Mouse (Mus musculus) midbrain, embryonic 16.5 days (tissue): ENCODE measurements around the gene Nt5c2. TPM values are rescaled to one million over a fixed set of nuclear protein-coding genes. Genes with fewer than 3 reads are reported as not detected.

ENCODE experiments used
- ATAC-seq: fragments of 200-750 bp; cut with Nextera tagmentation; 2 replicates; pipeline ENCODE4 v1.8.0; 2017; ENCODE audit warnings: moderate TSS enrichment
- H3K27ac ChIP-seq: fragments of 300-500 bp; sonication (generic); 2 replicates; pipeline ENCODE4 v1.5.1; 2014; ENCODE audit warnings: mild to moderate bottlenecking, low read length, mixed read lengths
- H3K27me3 ChIP-seq: fragments of 300-500 bp; sonication (generic); 2 replicates; pipeline ENCODE4 v1.6.1; 2014; ENCODE audit warnings: low read depth, low read length, mixed read lengths; ENCODE audit not compliant: control insufficient read depth, insufficient read depth
- H3K36me3 ChIP-seq: fragments of 300-500 bp; sonication (generic); 2 replicates; pipeline ENCODE4 v1.6.1; 2014; ENCODE audit warnings: mild to moderate bottlenecking, low read length, moderate library complexity, mixed read lengths; ENCODE audit not compliant: control insufficient read depth, insufficient read depth
- H3K4me1 ChIP-seq: fragments of 300-500 bp; sonication (generic); 2 replicates; pipeline ENCODE4 v1.6.1; 2014; ENCODE audit warnings: mild to moderate bottlenecking, low read length, mixed read lengths; ENCODE audit not compliant: control insufficient read depth, insufficient read depth
- H3K4me2 ChIP-seq: fragments of 300-500 bp; sonication (generic); 2 replicates; pipeline ENCODE4 v1.6.1; 2014; ENCODE audit warnings: mild to moderate bottlenecking, low read length, mixed read lengths
- H3K4me3 ChIP-seq: fragments of 300-500 bp; sonication (generic); 2 replicates; pipeline ENCODE4 v1.5.1; 2014; ENCODE audit warnings: low read depth, mild to moderate bottlenecking, low read length, moderate library complexity, mixed read lengths
- H3K9ac ChIP-seq: fragments of 300-500 bp; sonication (generic); 2 replicates; pipeline ENCODE4 v1.6.1; 2014; ENCODE audit warnings: low read depth, low read length, mixed read lengths
- H3K9me3 ChIP-seq: fragments of 300-500 bp; sonication (generic); replicated peaks from 2 replicates; pipeline ENCODE4 v1.6.1; 2014; ENCODE audit warnings: mild to moderate bottlenecking, low read length, mixed read lengths; ENCODE audit not compliant: control insufficient read depth, poor library complexity, severe bottlenecking
- WGBS: fragments of 180-500 bp; shearing (Covaris S2); extraction: QIAGEN DNeasy Blood & Tissue Kit; methylation state at CpG from one replicate; pipeline ENCODE4 v1.1.7; 2014; 5-methylcytosine and 5-hydroxymethylcytosine counted together
- polyA plus RNA-seq: library from polyadenylated mRNA; unstranded; fragments of >200 nt; fragmentation: Nextera tagmentation; extraction: Ambion mirVana; gene quantifications from 2 replicates; pipeline ENCODE4 v1.2.1, GENCODE M21; 2015

Gene Nt5c2
- polyA plus RNA-seq, 1 experiment from 2014 or later: 85.7 TPM

GRCm38 (mm10) chr19:46961047-46961651, 53.8 kb downstream of the Nt5c2 start:
- peak; percentile 12; the same call in 1 of the 2 replicates for ATAC-seq
- Histone ChIP-seq H3K4me1 (peaks cover 27% of the 10 kb centered on the region), H3K4me3 (peak overlapping the region; percentile 77), H3K9ac (peak overlapping the region; percentile 91), H3K9me3 (no peaks in the 10 kb centered on the region), H3K4me2 (peak overlapping the region; percentile 84), H3K36me3 (no peaks in the 10 kb centered on the region), H3K27me3 (no peaks in the 10 kb centered on the region), H3K27ac (peak overlapping the region; percentile 99)
- 2% methylated on average over 22 of the region's 22 CpGs for WGBS

- peak overlapping the region; percentile 91 for H3K9ac ChIP-seq
- ATAC-seq: no peak
- peak overlapping the region; percentile 99 for H3K27ac ChIP-seq
- WGBS: 77% methylated on average over 13 of the region's 13 CpGs
- peak overlapping the region; percentile 77 for H3K4me3 ChIP-seq
- H3K36me3 ChIP-seq: no peaks in the 10 kb centered on the region
- peak overlapping the region; percentile 84 for H3K4me2 ChIP-seq
- no peaks in the 10 kb centered on the region for H3K9me3 ChIP-seq
- H3K27me3 ChIP-seq: no peaks in the 10 kb centered on the region
- peaks cover 27% of the 10 kb centered on the region for H3K4me1 ChIP-seq
These were observed 54.6 kb downstream of the Nt5c2 start for GRCm38 (mm10) chr19:46960101-46961046.

GRCm38 (mm10) chr19:46959536-46959935, 55.4 kb downstream of the Nt5c2 start:
- H3K4me1 ChIP-seq: peaks cover 27% of the 10 kb centered on the region
- ATAC-seq: no peak
- H3K27ac ChIP-seq: no peak overlapping the region
- H3K27me3 ChIP-seq: no peaks in the 10 kb centered on the region
- H3K9ac ChIP-seq: no peak overlapping the region
- no peak overlapping the region for H3K4me2 ChIP-seq
- no peaks in the 10 kb centered on the region for H3K36me3 ChIP-seq
- no peak overlapping the region for H3K4me3 ChIP-seq
- H3K9me3 ChIP-seq: no peaks in the 10 kb centered on the region
- 81% methylated on average over 3 of the region's 3 CpGs for WGBS

- Histone ChIP-seq H3K9ac (no peak overlapping the region), H3K27me3 (no peaks in the 10 kb centered on the region), H3K27ac (no peak overlapping the region), H3K4me2 (no peak overlapping the region), H3K4me3 (no peak overlapping the region), H3K4me1 (peaks cover 27% of the 10 kb centered on the region), H3K9me3 (no peaks in the 10 kb centered on the region), H3K36me3 (no peaks in the 10 kb centered on the region)
- no peak for ATAC-seq
- 73% methylated on average over 3 of the region's 3 CpGs for WGBS
These were observed 56.4 kb downstream of the Nt5c2 start for GRCm38 (mm10) chr19:46958566-46958965.

GRCm38 (mm10) chr19:46957971-46958370, 57.0 kb downstream of the Nt5c2 start:
- Histone ChIP-seq H3K36me3 (no peaks in the 10 kb centered on the region), H3K4me1 (peaks cover 27% of the 10 kb centered on the region), H3K9me3 (no peaks in the 10 kb centered on the region), H3K9ac (no peak overlapping the region), H3K27me3 (no peaks in the 10 kb centered on the region), H3K4me2 (no peak overlapping the region), H3K4me3 (no peak overlapping the region), H3K27ac (no peak overlapping the region)
- ATAC-seq: no peak
- 85% methylated on average over 4 of the region's 4 CpGs for WGBS

GRCm38 (mm10) chr19:46957001-46957400, 58.0 kb downstream of the Nt5c2 start:
- Histone ChIP-seq H3K27ac (no peak overlapping the region), H3K4me3 (no peak overlapping the region), H3K4me2 (no peak overlapping the region), H3K27me3 (no peaks in the 10 kb centered on the region), H3K9me3 (no peaks in the 10 kb centered on the region), H3K36me3 (no peaks in the 10 kb centered on the region), H3K4me1 (peaks cover 22% of the 10 kb centered on the region), H3K9ac (no peak overlapping the region)
- no peak for ATAC-seq
- 92% methylated on average over 5 of the region's 5 CpGs for WGBS

GRCm38 (mm10) chr19:46956410-46956809, 58.5 kb downstream of the Nt5c2 start:
- Histone ChIP-seq H3K9ac (no peak overlapping the region), H3K27ac (no peak overlapping the region), H3K4me3 (no peak overlapping the region), H3K27me3 (no peaks in the 10 kb centered on the region), H3K36me3 (no peaks in the 10 kb centered on the region), H3K4me1 (peaks cover 22% of the 10 kb centered on the region), H3K9me3 (no peaks in the 10 kb centered on the region), H3K4me2 (no peak overlapping the region)
- no peak for ATAC-seq
- WGBS: 75% methylated on average over 2 of the region's 2 CpGs

- peaks cover 18% of the 10 kb centered on the region for H3K4me1 ChIP-seq
- 98% methylated on average over 4 of the region's 4 CpGs for WGBS
These were observed 59.3 kb downstream of the Nt5c2 start for GRCm38 (mm10) chr19:46955630-46956029.

GRCm38 (mm10) chr19:46953536-46953935, 61.4 kb downstream of the Nt5c2 start:
- 92% methylated on average over 3 of the region's 3 CpGs for WGBS
- no peak for ATAC-seq
- no peak overlapping the region for H3K9ac ChIP-seq
- no peaks in the 10 kb centered on the region for H3K9me3 ChIP-seq
- no peak overlapping the region for H3K4me3 ChIP-seq
- H3K36me3 ChIP-seq: peaks cover 5% of the 10 kb centered on the region
- H3K4me2 ChIP-seq: no peak overlapping the region
- H3K27me3 ChIP-seq: no peaks in the 10 kb centered on the region
- H3K4me1 ChIP-seq: 0 out of 2 replicates have a peak, but pooled peaks cover under 1% of the 10 kb centered on the region
- no peak overlapping the region for H3K27ac ChIP-seq

More at GRCm38 (mm10) chr19:46955630-46956029, 59.3 kb downstream of the Nt5c2 start:
- Histone ChIP-seq H3K4me2 (no peak overlapping the region), H3K27me3 (no peaks in the 10 kb centered on the region), H3K27ac (no peak overlapping the region), H3K9ac (no peak overlapping the region), H3K36me3 (no peaks in the 10 kb centered on the region; the same call in 1 of the 2 replicates), H3K9me3 (no peaks in the 10 kb centered on the region), H3K4me3 (no peak overlapping the region)
- ATAC-seq: no peak
